In the genomic region with DNA sequence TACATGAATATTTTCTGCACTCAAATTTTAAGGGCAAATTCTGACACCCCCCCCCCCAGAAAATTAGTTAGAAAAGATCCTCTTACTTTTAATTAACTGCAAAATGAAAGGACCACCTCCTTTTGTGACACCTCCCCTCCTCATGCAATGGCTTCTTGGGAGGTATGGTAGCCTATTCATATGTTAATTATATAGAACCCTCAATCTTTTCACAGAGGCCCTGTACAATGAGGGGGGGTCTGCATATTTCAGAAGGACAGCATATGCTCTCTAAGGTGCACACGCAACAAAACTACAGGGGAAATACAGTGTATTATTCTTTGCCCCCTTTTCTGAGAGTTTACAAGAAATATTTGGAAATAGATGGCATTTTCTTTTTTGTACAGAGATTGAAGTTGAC, we compare ENCODE assay signal across 28 mouse cellular contexts. TPM values are rescaled to one million over a fixed set of nuclear protein-coding genes. Genes with fewer than 3 reads are reported as not detected.
"Had no signal": no experiment of that assay in that cellular context is flagged by ENCODE, and none has a peak within 500 bp of the region (broad histone marks: within the 10 kb centered on the region; RNA-seq: fewer than 3 reads in every experiment).

No protein-coding gene starts in this region.

- H3K4me2 ChIP-seq: limb, embryonic 13.5 days; liver, embryonic 12.5 days; liver, embryonic 15.5 days; lung, embryonic 15.5 days; midbrain, embryonic 15.5 days; stomach, embryonic 15.5 days had no signal

- H3K4me3 ChIP-seq: layer of hippocampus, adult 2 months; limb, embryonic 10.5 days; limb, embryonic 13.5 days; liver, embryonic 12.5 days; liver, embryonic 15.5 days; lung, embryonic 15.5 days; megakaryocyte, embryonic 14.5 days; midbrain, embryonic 10.5 days; midbrain, embryonic 15.5 days; stomach, embryonic 15.5 days had no signal

- H3K27ac ChIP-seq: kidney, postnatal 0 days; layer of hippocampus, adult 2 months; limb, embryonic 10.5 days; limb, embryonic 13.5 days; liver, embryonic 12.5 days; liver, embryonic 15.5 days; lung, embryonic 15.5 days; midbrain, embryonic 10.5 days; midbrain, embryonic 15.5 days; stomach, embryonic 15.5 days had no signal

- H3K4me1 ChIP-seq: limb, embryonic 10.5 days; limb, embryonic 13.5 days; liver, embryonic 12.5 days; liver, embryonic 15.5 days; lung, embryonic 15.5 days; megakaryocyte, embryonic 14.5 days; midbrain, embryonic 15.5 days; stomach, embryonic 15.5 days had no signal

- H3K36me3 ChIP-seq: limb, embryonic 10.5 days; limb, embryonic 13.5 days; liver, embryonic 12.5 days; liver, embryonic 15.5 days; lung, embryonic 15.5 days; midbrain, embryonic 10.5 days; midbrain, embryonic 15.5 days; stomach, embryonic 15.5 days had no signal

- ATAC-seq: liver, embryonic 12.5 days; midbrain, embryonic 15.5 days had no signal

- H3K9me3 ChIP-seq: limb, embryonic 10.5 days; limb, embryonic 13.5 days; liver, embryonic 12.5 days; liver, embryonic 15.5 days; lung, embryonic 15.5 days; megakaryocyte, embryonic 14.5 days; midbrain, embryonic 10.5 days; midbrain, embryonic 15.5 days; stomach, embryonic 15.5 days had no signal

- DNase-seq: kidney, adult 2 months; kidney, postnatal 25 days; layer of hippocampus, adult 9-11 months; liver; lung, adult 18-20 months; lung, postnatal 10 days; lung, postnatal 36 days; right cerebral cortex, postnatal 25 days; spleen, adult 18-20 months; thymus, postnatal 25 days had no signal

- H3K9ac ChIP-seq: limb, embryonic 13.5 days; liver, embryonic 12.5 days; liver, embryonic 15.5 days; lung, embryonic 15.5 days; midbrain, embryonic 15.5 days; stomach, embryonic 15.5 days had no signal

- H3K27me3 ChIP-seq: limb, embryonic 13.5 days; liver, embryonic 12.5 days; liver, embryonic 15.5 days; lung, embryonic 15.5 days; megakaryocyte, embryonic 14.5 days; midbrain, embryonic 15.5 days; stomach, embryonic 15.5 days had no signal

RNA-seq across cellular contexts. Expression of gene Gm7073, which starts 41.3 kb away (rescaled TPM):
- total RNA-seq: layer of hippocampus, adult 2 months; layer of hippocampus, postnatal 25 days; left cerebral cortex, adult 18-20 months; left cerebral cortex, postnatal 25 days had no signal
- polyA plus RNA-seq: kidney, adult 2 months; kidney, embryonic 14.5 days; kidney, postnatal 0 days; large intestine, adult 2 months; limb, embryonic 10.5 days; limb, embryonic 13.5 days; liver, embryonic 12.5 days; liver, embryonic 15.5 days; lung, embryonic 15.5 days; midbrain, embryonic 10.5 days; midbrain, embryonic 15.5 days; neural tube, embryonic 14.5 days; stomach, embryonic 15.5 days; thymus, postnatal 0 days had no signal
